Mouse (Mus musculus): ENCODE measurements around the gene C1qtnf1. TPM values are rescaled to one million over a fixed set of nuclear protein-coding genes. Genes with fewer than 3 reads are reported as not detected.

Gene C1qtnf1
- polyA plus RNA-seq, 1 experiment from 2014 or later = 5.1 TPM

- Histone ChIP-seq H3K36me3 (peaks cover 6% of the 10 kb centered on the region; the same call in 1 of the 2 replicates), H3K9ac (no peak overlapping the region), H3K27ac (replicated peaks) (no peak overlapping the region), H3K9me3 (no peaks in the 10 kb centered on the region), H3K4me1 (replicated peaks) (peaks cover 31% of the 10 kb centered on the region), H3K4me2 (no peak overlapping the region), H3K4me3 (no peak overlapping the region), H3K27me3 (no peaks in the 10 kb centered on the region)
- no peak for ATAC-seq (ENCODE audit: low FRiP score, low read depth)
- 73% methylated on average over 4 of the region's 4 CpGs for WGBS
Measured at GRCm38 (mm10) chr11:118413055-118413454, 14.9 kb upstream of the C1qtnf1 start.

- ATAC-seq (ENCODE audit: low FRiP score, low read depth) = no peak
- H3K27ac ChIP-seq (replicated peaks) = no peak overlapping the region
- H3K4me3 ChIP-seq = no peak overlapping the region
- WGBS = 94% methylated on average over 5 of the region's 5 CpGs
- no peaks in the 10 kb centered on the region for H3K9me3 ChIP-seq
- peaks cover 37% of the 10 kb centered on the region for H3K4me1 ChIP-seq (replicated peaks)
- no peak overlapping the region for H3K4me2 ChIP-seq
- no peak overlapping the region for H3K9ac ChIP-seq
- no peaks in the 10 kb centered on the region for H3K27me3 ChIP-seq
- H3K36me3 ChIP-seq = peaks cover 6% of the 10 kb centered on the region; the same call in 1 of the 2 replicates
Measured at GRCm38 (mm10) chr11:118414270-118414669, 13.7 kb upstream of the C1qtnf1 start.

GRCm38 (mm10) chr11:118415630-118416029 lies 12.4 kb upstream of the C1qtnf1 start:
- Histone ChIP-seq H3K9ac (no peak overlapping the region), H3K4me3 (no peak overlapping the region), H3K36me3 (peaks cover 5% of the 10 kb centered on the region; the same call in 1 of the 2 replicates), H3K4me1 (replicated peaks) (peaks cover 42% of the 10 kb centered on the region), H3K27ac (replicated peaks) (no peak overlapping the region), H3K4me2 (no peak overlapping the region), H3K9me3 (no peaks in the 10 kb centered on the region), H3K27me3 (no peaks in the 10 kb centered on the region)
- no peak for ATAC-seq (ENCODE audit: low FRiP score, low read depth)
- 87% methylated on average over 6 of the region's 6 CpGs for WGBS

- 78% methylated on average over 7 of the region's 7 CpGs for WGBS
- Histone ChIP-seq H3K9ac (no peak overlapping the region), H3K9me3 (no peaks in the 10 kb centered on the region), H3K27me3 (no peaks in the 10 kb centered on the region), H3K4me2 (no peak overlapping the region), H3K4me1 (replicated peaks) (peaks cover 42% of the 10 kb centered on the region), H3K27ac (replicated peaks) (no peak overlapping the region), H3K4me3 (no peak overlapping the region), H3K36me3 (peaks cover under 1% of the 10 kb centered on the region; the same call in 1 of the 2 replicates)
- no peak for ATAC-seq (ENCODE audit: low FRiP score, low read depth)
Measured at GRCm38 (mm10) chr11:118416046-118416445, 12.0 kb upstream of the C1qtnf1 start.

GRCm38 (mm10) chr11:118417496-118417895 lies 10.5 kb upstream of the C1qtnf1 start:
- H3K4me1 ChIP-seq (replicated peaks) = peaks cover 42% of the 10 kb centered on the region
- H3K27ac ChIP-seq (replicated peaks) = no peak overlapping the region
- peak overlapping the region; percentile 87 for H3K4me2 ChIP-seq
- H3K27me3 ChIP-seq = no peaks in the 10 kb centered on the region; the same call in 1 of the 2 replicates
- H3K9me3 ChIP-seq = no peaks in the 10 kb centered on the region
- 89% methylated on average over 9 of the region's 9 CpGs for WGBS
- no peak for ATAC-seq (ENCODE audit: low FRiP score, low read depth)
- no peak overlapping the region for H3K9ac ChIP-seq
- H3K4me3 ChIP-seq = peak overlapping the region; percentile 78; the same call in 1 of the 2 replicates
- H3K36me3 ChIP-seq = no peaks in the 10 kb centered on the region

GRCm38 (mm10) chr11:118418442-118418833 lies 9.6 kb upstream of the C1qtnf1 start:
- no peaks in the 10 kb centered on the region; the same call in 1 of the 2 replicates for H3K27me3 ChIP-seq
- peak overlapping the region; percentile 78 for H3K4me3 ChIP-seq
- H3K4me2 ChIP-seq = peak overlapping the region; percentile 87
- peak overlapping the region; percentile 79 for H3K27ac ChIP-seq (replicated peaks)
- ATAC-seq (ENCODE audit: low FRiP score, low read depth) = peak; percentile 15; the same call in 1 of the 2 replicates
- peaks cover 41% of the 10 kb centered on the region for H3K4me1 ChIP-seq (replicated peaks)
- peak overlapping the region; percentile 95 for H3K9ac ChIP-seq
- 7% methylated on average over 12 of the region's 12 CpGs for WGBS
- no peaks in the 10 kb centered on the region for H3K9me3 ChIP-seq
- no peaks in the 10 kb centered on the region for H3K36me3 ChIP-seq

GRCm38 (mm10) chr11:118418834-118419504 lies 9.0 kb upstream of the C1qtnf1 start, which contains the start of gene Cant1:
Gene Cant1, minus strand, starts transcription at chr11:118419086.
- WGBS = under 1% methylated on average over 46 of the region's 50 CpGs
- Histone ChIP-seq H3K4me3 (peak within 1 kb of the TSS; percentile 78), H3K4me2 (peak within 1 kb of the TSS; percentile 87), H3K36me3 (no peaks in the 10 kb centered on the region), H3K27ac (replicated peaks) (peak within 1 kb of the TSS; percentile 79), H3K9me3 (no peaks in the 10 kb centered on the region), H3K9ac (peak within 1 kb of the TSS; percentile 95), H3K27me3 (no peaks in the 10 kb centered on the region; the same call in 1 of the 2 replicates), H3K4me1 (replicated peaks) (peaks cover 44% of the 10 kb centered on the region)
- peak; percentile 94 for ATAC-seq (ENCODE audit: low FRiP score, low read depth)

- no peak overlapping the region for H3K9ac ChIP-seq
- no peaks in the 10 kb centered on the region; the same call in 1 of the 2 replicates for H3K27me3 ChIP-seq
- no peak for ATAC-seq (ENCODE audit: low FRiP score, low read depth)
- H3K9me3 ChIP-seq = no peaks in the 10 kb centered on the region
- H3K4me1 ChIP-seq (replicated peaks) = peaks cover 52% of the 10 kb centered on the region
- no peak overlapping the region for H3K4me2 ChIP-seq
- 82% methylated on average over 7 of the region's 7 CpGs for WGBS
- no peak overlapping the region for H3K27ac ChIP-seq (replicated peaks)
- H3K4me3 ChIP-seq = no peak overlapping the region
- H3K36me3 ChIP-seq = no peaks in the 10 kb centered on the region
Measured at GRCm38 (mm10) chr11:118420261-118420660, 7.7 kb upstream of the C1qtnf1 start.

GRCm38 (mm10) chr11:118423266-118423971 lies 4.6 kb upstream of the C1qtnf1 start:
- ATAC-seq (ENCODE audit: low FRiP score, low read depth) = peak; percentile 27; the same call in 1 of the 2 replicates
- 8% methylated on average over 18 of the region's 18 CpGs for WGBS
- Histone ChIP-seq H3K9me3 (no peaks in the 10 kb centered on the region), H3K9ac (peak overlapping the region; percentile 23), H3K27ac (replicated peaks) (peak overlapping the region; percentile 36), H3K4me2 (peak overlapping the region; percentile 40), H3K27me3 (peaks cover 5% of the 10 kb centered on the region; the same call in 1 of the 2 replicates), H3K4me3 (no peak overlapping the region), H3K4me1 (replicated peaks) (peaks cover 36% of the 10 kb centered on the region), H3K36me3 (no peaks in the 10 kb centered on the region)

- Histone ChIP-seq H3K9ac (no peak overlapping the region), H3K4me1 (replicated peaks) (peaks cover 41% of the 10 kb centered on the region), H3K27ac (replicated peaks) (no peak overlapping the region), H3K4me2 (no peak overlapping the region), H3K27me3 (peaks cover 5% of the 10 kb centered on the region; the same call in 1 of the 2 replicates), H3K4me3 (no peak overlapping the region), H3K9me3 (no peaks in the 10 kb centered on the region), H3K36me3 (no peaks in the 10 kb centered on the region)
- ATAC-seq (ENCODE audit: low FRiP score, low read depth) = no peak
- WGBS = 67% methylated on average over 13 of the region's 13 CpGs
Measured at GRCm38 (mm10) chr11:118424621-118425335, 3.2 kb upstream of the C1qtnf1 start.

GRCm38 (mm10) chr11:118426765-118427164 lies 1.2 kb upstream of the C1qtnf1 start:
- no peaks in the 10 kb centered on the region for H3K36me3 ChIP-seq
- no peak for ATAC-seq (ENCODE audit: low FRiP score, low read depth)
- no peak overlapping the region for H3K27ac ChIP-seq (replicated peaks)
- no peak overlapping the region for H3K4me2 ChIP-seq
- H3K9me3 ChIP-seq = no peaks in the 10 kb centered on the region
- WGBS = 70% methylated on average over 5 of the region's 5 CpGs
- H3K27me3 ChIP-seq = peaks cover 5% of the 10 kb centered on the region; the same call in 1 of the 2 replicates
- no peak overlapping the region for H3K4me3 ChIP-seq
- H3K4me1 ChIP-seq (replicated peaks) = peaks cover 51% of the 10 kb centered on the region
- no peak overlapping the region for H3K9ac ChIP-seq

Data from hindbrain, embryonic 15.5 days (tissue).